Mouse (Mus musculus) intestine, embryonic 14.5 days (tissue): ENCODE data around the gene Olfr222. TPM values are rescaled to one million over a fixed set of nuclear protein-coding genes. Genes with fewer than 3 reads are reported as not detected.

Experiments
- ATAC-seq: fragments of 200-750 bp; cut with Nextera tagmentation; replicated peaks from 2 replicates; pipeline ENCODE4 v1.8.0; 2017; ENCODE audit warnings: low read depth, moderate number of reproducible peaks, moderate TSS enrichment, moderate library complexity; ENCODE audit not compliant: low FRiP score, low TSS enrichment
- DNase-seq: peaks from one replicate; pipeline ENCODE4 v3.0.0-alpha.2; 2018; ENCODE audit warnings: low spot score
- H3K27ac ChIP-seq: fragments of 300-500 bp; sonication (generic); 2 replicates; pipeline ENCODE4 v1.5.1; 2014; ENCODE audit warnings: low read depth, mild to moderate bottlenecking, control low read depth
- H3K27me3 ChIP-seq: fragments of 300-500 bp; sonication (generic); replicated peaks from 2 replicates; pipeline ENCODE4 v1.6.1; 2014; ENCODE audit warnings: low read length, control low read depth; ENCODE audit not compliant: control insufficient read depth, insufficient read depth
- H3K36me3 ChIP-seq: fragments of 300-500 bp; sonication (generic); 2 replicates; pipeline ENCODE4 v1.6.1; 2014; ENCODE audit warnings: low read length, control low read depth; ENCODE audit not compliant: control insufficient read depth, insufficient read depth
- H3K4me1 ChIP-seq: fragments of 300-500 bp; sonication (generic); replicated peaks from 2 replicates; pipeline ENCODE4 v1.6.1; 2014; ENCODE audit warnings: low read length, control low read depth, mixed read lengths; ENCODE audit not compliant: control insufficient read depth, insufficient read depth
- H3K4me2 ChIP-seq: fragments of 300-500 bp; sonication (generic); 2 replicates; pipeline ENCODE4 v1.6.1; 2014; ENCODE audit warnings: low read length
- H3K4me3 ChIP-seq: fragments of 300-500 bp; sonication (generic); 2 replicates; pipeline ENCODE4 v1.5.1; 2014; ENCODE audit warnings: low read depth, low read length, control low read depth, mixed read lengths
- H3K9ac ChIP-seq: fragments of 300-500 bp; sonication (generic); 2 replicates; pipeline ENCODE4 v1.6.1; 2014; ENCODE audit warnings: mild to moderate bottlenecking, low read length
- H3K9me3 ChIP-seq: fragments of 300-500 bp; sonication (generic); 2 replicates; pipeline ENCODE4 v1.6.1; 2016; ENCODE audit warnings: low read length, control low read depth; ENCODE audit not compliant: control insufficient read depth
- WGBS: fragments of 180-500 bp; shearing (Covaris S2); extraction: QIAGEN DNeasy Blood & Tissue Kit; methylation state at CpG from one replicate; pipeline ENCODE4 v1.1.7; 2014; 5-methylcytosine and 5-hydroxymethylcytosine counted together
- polyA plus RNA-seq: library from polyadenylated mRNA; unstranded; fragments of >200 nt; fragmentation: Nextera tagmentation; extraction: Ambion mirVana; gene quantifications from 2 replicates; pipeline ENCODE4 v1.2.1, GENCODE M21; 2014

Olfr222 gene
- polyA plus RNA-seq, 1 experiment from 2014 or later: not detected

- H3K36me3 ChIP-seq: no peaks in the 10 kb centered on the region
- no peak overlapping the region for H3K4me3 ChIP-seq
- WGBS: 69% methylated on average over 3 of the region's 3 CpGs
- no peak for DNase-seq
- H3K9me3 ChIP-seq: no peaks in the 10 kb centered on the region
- H3K27ac ChIP-seq: no peak overlapping the region
- no peaks in the 10 kb centered on the region for H3K27me3 ChIP-seq
- no peak overlapping the region for H3K9ac ChIP-seq
- H3K4me2 ChIP-seq: no peak overlapping the region
- ATAC-seq: no peak
- no peaks in the 10 kb centered on the region; the same call in 1 of the 2 replicates for H3K4me1 ChIP-seq
These were observed 15.1 kb downstream of the Olfr222 start for GRCm38 (mm10) chr11:59560906-59561305.

- Histone ChIP-seq H3K27ac (no peak overlapping the region), H3K4me3 (no peak overlapping the region), H3K27me3 (no peaks in the 10 kb centered on the region), H3K4me2 (no peak overlapping the region), H3K4me1 (peaks cover 4% of the 10 kb centered on the region; the same call in 1 of the 2 replicates), H3K9me3 (no peaks in the 10 kb centered on the region), H3K36me3 (no peaks in the 10 kb centered on the region), H3K9ac (no peak overlapping the region)
- 86% methylated on average over 8 of the region's 8 CpGs for WGBS
- DNase-seq: no peak
- ATAC-seq: no peak
These were observed 21.5 kb downstream of the Olfr222 start for GRCm38 (mm10) chr11:59554535-59554934.

- Histone ChIP-seq H3K4me3 (no peak overlapping the region), H3K27ac (no peak overlapping the region), H3K36me3 (no peaks in the 10 kb centered on the region), H3K4me2 (no peak overlapping the region), H3K4me1 (peaks cover 4% of the 10 kb centered on the region; the same call in 1 of the 2 replicates), H3K9ac (no peak overlapping the region), H3K27me3 (no peaks in the 10 kb centered on the region), H3K9me3 (no peaks in the 10 kb centered on the region)
- DNase-seq (no peak), ATAC-seq (no peak)
- WGBS: 93% methylated on average over 11 of the region's 11 CpGs
These were observed 21.9 kb downstream of the Olfr222 start for GRCm38 (mm10) chr11:59554127-59554526.

GRCm38 (mm10) chr11:59544005-59544404, 32.0 kb downstream of the Olfr222 start:
- H3K4me2 ChIP-seq: no peak overlapping the region
- no peak for ATAC-seq
- WGBS: 82% methylated on average over 9 of the region's 9 CpGs
- H3K4me3 ChIP-seq: no peak overlapping the region
- H3K27me3 ChIP-seq: no peaks in the 10 kb centered on the region
- no peaks in the 10 kb centered on the region for H3K36me3 ChIP-seq
- H3K9ac ChIP-seq: no peak overlapping the region
- no peaks in the 10 kb centered on the region for H3K9me3 ChIP-seq
- DNase-seq: no peak
- no peak overlapping the region for H3K27ac ChIP-seq
- H3K4me1 ChIP-seq: no peaks in the 10 kb centered on the region

GRCm38 (mm10) chr11:59543376-59543775, 32.7 kb downstream of the Olfr222 start:
- Histone ChIP-seq H3K4me2 (no peak overlapping the region), H3K27ac (no peak overlapping the region), H3K4me1 (0 out of 2 replicates have a peak, but pooled peaks cover 3% of the 10 kb centered on the region), H3K9ac (no peak overlapping the region), H3K4me3 (no peak overlapping the region), H3K9me3 (no peaks in the 10 kb centered on the region), H3K36me3 (no peaks in the 10 kb centered on the region), H3K27me3 (no peaks in the 10 kb centered on the region)
- DNase-seq (no peak), ATAC-seq (no peak)
- WGBS: 82% methylated on average over 3 of the region's 3 CpGs

GRCm38 (mm10) chr11:59542442-59542841, 33.6 kb downstream of the Olfr222 start:
- Histone ChIP-seq H3K4me1 (peaks cover 4% of the 10 kb centered on the region; the same call in 1 of the 2 replicates), H3K4me3 (no peak overlapping the region)
- WGBS: 73% methylated on average over 6 of the region's 6 CpGs

GRCm38 (mm10) chr11:59541324-59541723, 34.7 kb downstream of the Olfr222 start, which contains the start of gene Nlrp3:
Nlrp3 (plus strand) TSS chr11:59541568.
- H3K9me3 ChIP-seq: no peaks in the 10 kb centered on the region
- H3K27me3 ChIP-seq: no peaks in the 10 kb centered on the region
- 51% methylated on average over 3 of the region's 3 CpGs for WGBS
- H3K4me1 ChIP-seq: peaks cover 4% of the 10 kb centered on the region; the same call in 1 of the 2 replicates
- no peaks in the 10 kb centered on the region for H3K36me3 ChIP-seq
- H3K27ac ChIP-seq: no peak within 1 kb of the TSS
- no peak for DNase-seq
- H3K9ac ChIP-seq: no peak within 1 kb of the TSS
- no peak within 1 kb of the TSS for H3K4me2 ChIP-seq
- no peak within 1 kb of the TSS for H3K4me3 ChIP-seq
- no peak for ATAC-seq

More at GRCm38 (mm10) chr11:59542442-59542841, 33.6 kb downstream of the Olfr222 start:
- DNase-seq: no peak
- no peak for ATAC-seq
- H3K27ac ChIP-seq: no peak overlapping the region
- no peaks in the 10 kb centered on the region for H3K36me3 ChIP-seq
- no peak overlapping the region for H3K4me2 ChIP-seq
- H3K27me3 ChIP-seq: no peaks in the 10 kb centered on the region
- H3K9me3 ChIP-seq: no peaks in the 10 kb centered on the region
- no peak overlapping the region for H3K9ac ChIP-seq

- H3K4me1 ChIP-seq: peaks cover 4% of the 10 kb centered on the region; the same call in 1 of the 2 replicates
- H3K36me3 ChIP-seq: no peaks in the 10 kb centered on the region
- H3K4me3 ChIP-seq: no peak overlapping the region
- no peaks in the 10 kb centered on the region for H3K9me3 ChIP-seq
- H3K27me3 ChIP-seq: no peaks in the 10 kb centered on the region
- no peak overlapping the region for H3K4me2 ChIP-seq
- DNase-seq (no peak), ATAC-seq (no peak)
- no peak overlapping the region for H3K27ac ChIP-seq
- no peak overlapping the region for H3K9ac ChIP-seq
- 74% methylated on average over 3 of the region's 3 CpGs for WGBS
These were observed 35.9 kb downstream of the Olfr222 start for GRCm38 (mm10) chr11:59540123-59540522.

GRCm38 (mm10) chr11:59538387-59538786, 37.6 kb downstream of the Olfr222 start:
- Histone ChIP-seq H3K27ac (no peak overlapping the region), H3K9ac (no peak overlapping the region), H3K4me3 (no peak overlapping the region), H3K36me3 (no peaks in the 10 kb centered on the region), H3K4me1 (peaks cover 4% of the 10 kb centered on the region; the same call in 1 of the 2 replicates), H3K4me2 (peak overlapping the region; percentile 21), H3K9me3 (no peaks in the 10 kb centered on the region), H3K27me3 (no peaks in the 10 kb centered on the region)
- WGBS: 32% methylated on average over 11 of the region's 11 CpGs
- DNase-seq (peak; percentile 58), ATAC-seq (no peak)
